Mouse (Mus musculus) neural tube, embryonic 14.5 days (tissue): ENCODE results near the gene Camk2b. TPM values are rescaled to one million over a fixed set of nuclear protein-coding genes. Genes with fewer than 3 reads are reported as not detected.

Source experiments
- ATAC-seq: fragments of 200-750 bp; cut with Nextera tagmentation; 2 replicates; pipeline ENCODE4 v1.8.0; 2017; ENCODE audit warnings: low read depth, mild to moderate bottlenecking, moderate TSS enrichment, moderate library complexity
- H3K27ac ChIP-seq: fragments of 300-500 bp; sonication (generic); 2 replicates; pipeline ENCODE4 v1.5.1; 2014; ENCODE audit warnings: low read depth, mild to moderate bottlenecking, control low read depth, low read length, moderate library complexity, mixed read lengths
- H3K27me3 ChIP-seq: fragments of 300-500 bp; sonication (generic); 2 replicates; pipeline ENCODE4 v1.6.1; 2014; ENCODE audit warnings: low read length; ENCODE audit not compliant: control insufficient read depth, insufficient read depth
- H3K36me3 ChIP-seq: fragments of 300-500 bp; sonication (generic); 2 replicates; pipeline ENCODE4 v1.6.1; 2014; ENCODE audit warnings: low read length, mixed read lengths; ENCODE audit not compliant: control insufficient read depth, insufficient read depth
- H3K4me1 ChIP-seq: fragments of 300-500 bp; sonication (generic); 2 replicates; pipeline ENCODE4 v1.6.1; 2014; ENCODE audit warnings: low read length; ENCODE audit not compliant: control insufficient read depth, insufficient read depth
- H3K4me2 ChIP-seq: fragments of 300-500 bp; sonication (generic); 2 replicates; pipeline ENCODE4 v1.6.1; 2014; ENCODE audit warnings: mild to moderate bottlenecking, low read depth, low read length, control low read depth
- H3K4me3 ChIP-seq: fragments of 300-500 bp; sonication (generic); 2 replicates; pipeline ENCODE4 v1.5.1; 2014; ENCODE audit warnings: low read depth, low read length, control low read depth, mixed read lengths
- H3K9ac ChIP-seq: fragments of 300-500 bp; sonication (generic); replicated peaks from 2 replicates; pipeline ENCODE4 v1.6.1; 2014; ENCODE audit warnings: low read depth, mild to moderate bottlenecking, control low read depth, low read length, mixed read lengths
- H3K9me3 ChIP-seq: fragments of 300-500 bp; sonication (generic); 2 replicates; pipeline ENCODE4 v1.6.1; 2016; ENCODE audit warnings: low read length; ENCODE audit not compliant: control insufficient read depth
- WGBS: fragments of 180-500 bp; shearing (Covaris S2); extraction: QIAGEN DNeasy Blood & Tissue Kit; methylation state at CpG from one replicate; pipeline ENCODE4 v1.1.7; 2014; 5-methylcytosine and 5-hydroxymethylcytosine counted together
- polyA plus RNA-seq: library from polyadenylated mRNA; unstranded; fragments of >200 nt; fragmentation: Nextera tagmentation; extraction: Ambion mirVana; gene quantifications from 2 replicates; pipeline ENCODE4 v1.2.1, GENCODE M21; 2014

Camk2b gene
- polyA plus RNA-seq, 1 experiment from 2014 or later: 144 TPM

DNA sequence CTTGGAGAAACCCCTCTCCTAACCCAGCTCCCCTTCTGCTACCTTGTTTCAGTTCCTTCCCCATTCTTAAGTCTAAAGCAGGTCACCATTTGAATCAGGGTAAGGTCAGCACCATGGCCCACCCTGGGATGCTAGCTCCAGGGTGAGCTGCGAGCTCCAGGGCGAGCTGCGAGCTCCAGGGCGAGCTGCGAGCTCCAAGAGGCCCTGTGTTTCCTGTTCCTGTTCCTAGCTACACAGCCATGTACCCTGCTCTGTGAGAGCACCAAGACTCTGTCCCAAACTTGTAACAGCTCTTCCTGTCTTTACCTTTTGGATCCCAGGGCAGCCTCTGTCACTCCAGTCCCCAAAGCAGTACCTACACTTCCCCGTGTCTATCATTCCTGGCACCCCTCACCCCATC, 92.1 kb downstream of the Camk2b start:
- Histone ChIP-seq H3K4me1 (no peaks in the 10 kb centered on the region), H3K9ac (no peak overlapping the region), H3K36me3 (peaks cover 11% of the 10 kb centered on the region; the same call in 1 of the 2 replicates), H3K4me2 (no peak overlapping the region), H3K9me3 (no peaks in the 10 kb centered on the region), H3K4me3 (no peak overlapping the region), H3K27me3 (no peaks in the 10 kb centered on the region), H3K27ac (no peak overlapping the region)
- no peak for ATAC-seq
- 82% methylated on average over 6 of the region's 6 CpGs for WGBS

DNA sequence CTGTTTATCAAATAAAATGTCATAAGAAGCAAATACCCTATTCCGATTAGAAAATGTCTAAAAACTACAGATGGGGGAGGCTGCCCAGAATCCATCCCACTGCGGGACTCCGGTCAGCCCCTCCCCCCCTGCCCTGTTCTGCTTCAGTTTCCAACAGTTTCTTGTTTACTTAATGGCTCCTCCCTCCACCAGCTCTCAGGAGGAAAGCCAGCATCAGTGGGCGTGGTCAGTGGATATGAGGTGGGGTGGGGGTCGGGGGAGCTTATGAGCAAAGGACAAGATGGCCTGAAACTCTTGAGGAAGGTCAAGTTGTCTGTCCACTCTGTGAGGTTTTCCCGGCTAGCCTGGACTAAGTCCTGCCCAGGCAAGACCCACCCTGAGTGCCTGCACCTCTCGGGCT, 93.0 kb downstream of the Camk2b start:
- Histone ChIP-seq H3K4me2 (no peak overlapping the region), H3K27ac (no peak overlapping the region), H3K27me3 (no peaks in the 10 kb centered on the region), H3K4me1 (no peaks in the 10 kb centered on the region), H3K4me3 (no peak overlapping the region), H3K9ac (no peak overlapping the region), H3K36me3 (peaks cover 17% of the 10 kb centered on the region), H3K9me3 (no peaks in the 10 kb centered on the region)
- WGBS: 66% methylated on average over 7 of the region's 7 CpGs
- ATAC-seq: no peak

DNA sequence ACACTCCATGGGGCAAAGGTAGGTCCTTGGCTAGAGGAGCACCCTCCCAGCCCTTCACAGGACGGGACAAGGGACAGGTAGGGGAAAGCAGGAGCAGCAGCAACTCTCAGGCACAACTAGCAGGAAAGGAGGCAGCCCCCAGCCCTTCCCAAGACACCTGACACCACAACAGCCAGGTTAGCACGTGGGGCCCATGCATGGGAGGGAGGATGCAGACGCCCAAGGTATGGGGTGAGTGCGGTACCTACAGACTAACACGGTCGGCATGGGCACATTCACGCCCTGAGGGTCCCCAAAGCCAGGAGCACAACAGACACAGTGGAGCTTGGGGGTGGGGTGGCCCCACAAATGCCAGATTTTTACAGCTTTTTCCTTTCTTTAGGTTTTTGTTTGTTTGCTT, 95.0 kb downstream of the Camk2b start:
- Histone ChIP-seq H3K9ac (no peak overlapping the region), H3K27ac (no peak overlapping the region), H3K9me3 (no peaks in the 10 kb centered on the region), H3K4me1 (no peaks in the 10 kb centered on the region), H3K27me3 (no peaks in the 10 kb centered on the region), H3K36me3 (peaks cover 32% of the 10 kb centered on the region), H3K4me3 (no peak overlapping the region), H3K4me2 (no peak overlapping the region)
- no peak for ATAC-seq
- 62% methylated on average over 7 of the region's 7 CpGs for WGBS

DNA sequence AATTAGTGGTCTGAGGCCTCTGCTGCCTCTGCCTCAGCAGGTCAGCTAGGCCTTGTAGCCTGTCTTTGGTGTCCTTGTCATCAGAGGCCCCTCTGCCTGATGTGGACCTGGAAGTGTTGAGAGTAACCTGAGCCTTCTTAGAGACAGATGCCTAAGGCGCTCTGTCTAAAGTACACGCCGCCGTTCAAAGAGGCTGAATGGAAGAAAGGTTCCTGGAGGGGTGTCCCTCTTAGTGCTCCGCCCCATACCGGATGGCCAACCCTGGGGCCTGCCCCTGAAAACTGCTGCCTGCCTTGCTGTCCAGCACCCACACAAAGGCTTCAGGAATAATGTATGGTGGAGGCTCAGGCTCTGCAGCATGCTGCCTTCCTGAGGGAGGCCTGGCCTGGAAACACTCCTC, 97.9 kb downstream of the Camk2b start:
- Histone ChIP-seq H3K27ac (no peak overlapping the region), H3K9me3 (no peaks in the 10 kb centered on the region), H3K4me2 (no peak overlapping the region), H3K4me1 (no peaks in the 10 kb centered on the region), H3K27me3 (no peaks in the 10 kb centered on the region), H3K36me3 (peaks cover 56% of the 10 kb centered on the region), H3K4me3 (no peak overlapping the region), H3K9ac (no peak overlapping the region)
- 79% methylated on average over 6 of the region's 6 CpGs for WGBS
- ATAC-seq: no peak

DNA sequence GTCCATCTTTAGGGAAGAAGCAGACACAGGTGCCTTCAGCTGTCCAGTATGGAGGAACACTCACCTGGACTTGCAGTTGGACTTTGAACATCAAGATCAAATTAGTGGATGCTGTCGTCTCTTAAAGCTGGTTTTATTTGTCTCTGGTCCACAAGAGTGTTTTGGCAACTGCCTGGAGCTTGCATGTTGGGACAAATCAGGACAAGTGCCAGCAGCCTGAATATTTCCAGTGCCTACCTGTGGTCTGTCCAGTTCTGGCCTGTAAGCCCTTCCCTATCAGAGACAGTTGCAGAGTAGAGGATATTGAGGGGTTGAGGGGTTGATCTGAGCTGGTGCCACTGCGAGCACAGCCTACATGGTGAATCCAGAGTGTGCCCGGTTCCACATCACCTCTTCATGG, 99.4 kb downstream of the Camk2b start:
- H3K4me1 ChIP-seq: no peaks in the 10 kb centered on the region
- no peak for ATAC-seq
- H3K9me3 ChIP-seq: no peaks in the 10 kb centered on the region
- H3K9ac ChIP-seq: no peak overlapping the region
- no peaks in the 10 kb centered on the region for H3K27me3 ChIP-seq
- peaks cover 66% of the 10 kb centered on the region for H3K36me3 ChIP-seq
- 94% methylated on average over 3 of the region's 3 CpGs for WGBS
- H3K27ac ChIP-seq: no peak overlapping the region
- H3K4me3 ChIP-seq: no peak overlapping the region
- no peak overlapping the region for H3K4me2 ChIP-seq

DNA sequence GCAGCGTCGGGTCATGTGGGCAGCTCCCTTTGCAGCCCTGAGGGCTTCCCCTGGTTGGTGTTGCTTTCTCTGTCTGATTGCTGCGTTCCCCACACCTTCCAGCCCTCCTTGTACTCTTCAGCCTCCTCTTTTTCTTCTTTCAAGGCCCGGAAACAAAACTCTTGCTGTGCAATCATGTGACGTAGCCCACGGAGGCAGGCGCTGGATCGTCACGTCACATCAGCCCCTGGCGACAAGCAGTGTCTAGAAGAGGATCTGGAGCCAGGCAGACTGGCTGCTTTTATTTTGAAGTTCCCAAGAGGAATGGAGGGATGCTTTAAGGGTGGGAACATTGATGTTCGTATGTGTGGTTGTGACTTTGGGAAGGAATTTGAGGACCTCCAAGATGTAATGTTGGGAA, 100.3 kb downstream of the Camk2b start:
- H3K4me1 ChIP-seq: no peaks in the 10 kb centered on the region
- no peaks in the 10 kb centered on the region for H3K27me3 ChIP-seq
- no peaks in the 10 kb centered on the region for H3K9me3 ChIP-seq
- 89% methylated on average over 11 of the region's 11 CpGs for WGBS
- H3K4me2 ChIP-seq: no peak overlapping the region
- peaks cover 63% of the 10 kb centered on the region for H3K36me3 ChIP-seq
- H3K4me3 ChIP-seq: no peak overlapping the region
- no peak overlapping the region for H3K27ac ChIP-seq
- H3K9ac ChIP-seq: no peak overlapping the region
- ATAC-seq: no peak

DNA sequence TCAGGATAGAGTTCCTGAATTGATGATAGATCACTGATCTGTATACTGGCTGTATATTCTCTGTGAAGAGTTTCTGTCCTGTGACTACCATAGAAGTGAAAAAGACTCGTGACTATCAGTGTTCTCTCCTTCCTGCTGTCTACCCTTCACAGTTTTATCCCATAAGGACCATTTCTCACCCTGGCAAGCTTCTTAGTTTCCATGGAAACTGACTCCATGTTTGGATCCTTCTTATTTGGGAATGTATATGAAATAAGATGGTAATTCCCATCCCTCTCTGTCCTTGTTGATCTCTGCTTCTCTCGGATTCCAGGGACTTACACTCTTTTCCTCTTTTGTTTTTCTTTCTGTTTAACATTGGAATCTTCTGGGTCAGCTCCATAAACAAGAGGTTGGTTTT, 106.1 kb downstream of the Camk2b start:
- Histone ChIP-seq H3K4me3 (no peak overlapping the region), H3K4me1 (peaks cover 11% of the 10 kb centered on the region), H3K27me3 (no peaks in the 10 kb centered on the region), H3K27ac (no peak overlapping the region), H3K9ac (no peak overlapping the region), H3K4me2 (no peak overlapping the region), H3K36me3 (peaks cover 37% of the 10 kb centered on the region), H3K9me3 (no peaks in the 10 kb centered on the region)
- 81% methylated on average over 2 of the region's 2 CpGs for WGBS
- ATAC-seq: no peak

DNA sequence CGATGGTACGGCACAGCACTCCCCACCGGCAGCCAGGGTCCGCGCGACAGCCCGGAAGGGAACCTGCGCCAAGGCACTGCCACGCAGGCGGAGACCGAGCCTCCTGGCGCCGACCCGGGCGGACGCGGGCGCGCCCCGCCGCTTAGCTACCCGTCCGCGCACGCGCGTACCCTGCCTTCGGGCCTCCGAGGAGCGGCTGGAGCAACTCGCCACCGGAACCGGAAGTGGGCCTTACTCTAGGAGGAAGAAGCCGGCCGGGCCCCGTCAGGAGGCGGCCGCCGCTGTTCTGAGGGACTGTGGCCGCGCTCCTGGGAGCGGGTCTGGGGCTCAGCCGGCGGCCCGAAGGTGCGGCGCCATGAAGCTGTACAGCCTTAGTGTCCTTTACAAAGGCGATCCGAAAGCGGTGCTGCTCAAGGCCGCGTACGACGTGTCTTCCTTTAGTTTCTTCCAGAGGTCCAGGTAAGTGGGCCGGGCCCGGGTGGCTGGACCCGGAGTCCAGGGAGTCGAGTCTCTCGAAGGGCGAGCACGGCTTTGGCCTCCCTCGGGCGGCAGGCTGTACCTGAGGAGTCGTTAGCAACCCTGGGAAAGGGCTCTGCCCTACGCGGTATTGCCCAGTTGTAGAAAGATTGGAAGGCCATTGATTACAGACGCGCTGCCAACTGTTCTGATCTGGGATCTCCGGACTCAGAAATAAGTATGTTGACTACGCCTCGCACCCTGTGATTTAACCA, 110.5 kb downstream of the Camk2b start, which contains the start of gene Ykt6:
Gene Ykt6, plus strand, starts transcription at position 148 of the 731 bp plus-strand sequence.
- WGBS: under 1% methylated on average over 71 of the region's 71 CpGs

DNA sequence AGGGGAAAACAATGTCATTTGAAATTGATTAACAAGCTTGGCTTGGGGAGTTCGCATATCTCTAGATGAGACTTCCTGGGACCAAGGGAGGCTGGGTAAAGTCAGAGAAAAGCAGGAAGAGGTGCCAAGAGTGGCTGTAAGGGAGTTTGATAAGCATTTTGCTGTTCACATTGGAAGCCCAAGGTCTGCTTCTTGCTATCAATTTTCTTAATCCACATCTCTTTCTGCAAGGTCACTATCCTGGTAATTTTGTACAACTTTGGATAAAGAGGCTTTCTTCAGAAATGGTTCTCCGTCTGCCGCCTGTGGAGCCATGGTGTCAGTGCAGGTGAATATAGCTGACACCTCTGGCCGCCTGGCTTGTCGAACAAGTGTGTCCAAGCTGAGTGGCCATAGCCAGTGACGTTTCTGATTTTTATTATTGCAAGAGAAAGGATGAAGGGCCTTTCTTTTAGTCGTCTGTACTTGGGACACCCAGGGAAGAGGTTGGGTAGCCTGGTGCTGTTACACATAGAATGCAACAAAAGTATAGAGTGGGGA, 111.1 kb downstream of the Camk2b start:
- Histone ChIP-seq H3K9ac (peak overlapping the region; percentile 90), H3K9me3 (no peaks in the 10 kb centered on the region), H3K27me3 (no peaks in the 10 kb centered on the region), H3K27ac (peak overlapping the region; percentile 83), H3K4me3 (peak overlapping the region; percentile 95), H3K36me3 (peaks cover 4% of the 10 kb centered on the region; the same call in 1 of the 2 replicates), H3K4me1 (peaks cover 11% of the 10 kb centered on the region), H3K4me2 (peak overlapping the region; percentile 89)
- ATAC-seq: peak; percentile 83
- 6% methylated on average over 7 of the region's 7 CpGs for WGBS

More for the DNA sequence above, 110.5 kb downstream of the Camk2b start, which contains the start of gene Ykt6:
- Histone ChIP-seq H3K4me1 (peaks cover 11% of the 10 kb centered on the region), H3K27ac (peak within 1 kb of the TSS; percentile 83), H3K9me3 (no peaks in the 10 kb centered on the region), H3K9ac (peak within 1 kb of the TSS; percentile 90), H3K36me3 (peaks cover 4% of the 10 kb centered on the region; the same call in 1 of the 2 replicates), H3K4me3 (peak within 1 kb of the TSS; percentile 95), H3K27me3 (no peaks in the 10 kb centered on the region), H3K4me2 (peak within 1 kb of the TSS; percentile 89)
- peak; percentile 97 for ATAC-seq
